Mouse (Mus musculus): ENCODE measurements around the gene Mier2. TPM values are rescaled to one million over a fixed set of nuclear protein-coding genes. Genes with fewer than 3 reads are reported as not detected.

Gene Mier2
- total and polyA plus RNA-seq, 3 experiments, result 22.4 to 30.2 (median 26.7) TPM

GRCm38 (mm10) chr10:79585723-79586122 is 30.7 kb upstream of the Mier2 start:
- Histone ChIP-seq H3K9me3 (replicated peaks; ENCODE audit: low read length) (no peaks in the 10 kb centered on the region), H3K4me2 (ENCODE audit: insufficient read depth, low read depth, poor library complexity, severe bottlenecking) (no peak overlapping the region), H3K27me3 (replicated peaks) (no peaks in the 10 kb centered on the region), H3K9ac (ENCODE audit: insufficient read depth, low read depth) (no peak overlapping the region), H3K4me3 (replicated peaks in 1 of 3; ENCODE audit: low read depth in 2 of 3, low read length in 2 of 3, poor library complexity in 1 of 3) (no peak overlapping the region), H3K27ac (ENCODE audit: insufficient read depth, low read depth) (no peak overlapping the region), H3K79me2 (replicated peaks; ENCODE audit: control insufficient read depth, extremely low read depth, insufficient read depth, poor library complexity, severe bottlenecking) (no peaks in the 10 kb centered on the region), H3K4me1 (ENCODE audit: control insufficient read depth in 1 of 2, insufficient read depth in 2 of 2) (peaks cover 7 to 28% of the 10 kb centered on the region in 2 experiments; a peak in 3 of 4 replicates), H3K36me3 (replicated peaks in 1 of 2; ENCODE audit: control insufficient read depth in 1 of 2, insufficient read depth in 1 of 2, low read length in 1 of 2) (no peaks in the 10 kb centered on the region)
- dilution Hi-C loops (cut with MboI; ENCODE audit: extremely low pct_ligation_motif_present, extremely low pct_unique_long_range_greater_than_20kb, low sequenced_read_pairs) (no loop called here), in situ Hi-C loops (cut with MboI; ENCODE audit: low pct_ligation_motif_present, low pct_unique_long_range_greater_than_20kb, low sequenced_read_pairs) (no loop called here)
- no peak for DNase-seq (ENCODE audit: extremely low read depth)
- TF ChIP-seq EP300 (IDR thresholded peaks at IDR 0.05; ENCODE audit: low read length), result no peak
- TF ChIP-seq CHD2 (IDR thresholded peaks at IDR 0.05; ENCODE audit: low read length), result no peak
- no peak for TF ChIP-seq CHD1 (IDR thresholded peaks at IDR 0.05; ENCODE audit: low read depth, low read length)
- TF ChIP-seq E2F4 (IDR thresholded peaks at IDR 0.05; ENCODE audit: insufficient replicate concordance, low read depth, low read length), result no peak
- no peak for TF ChIP-seq ZNF384 (IDR thresholded peaks at IDR 0.05; ENCODE audit: low read depth, low read length)
- TF ChIP-seq MEF2A (IDR thresholded peaks at IDR 0.05; ENCODE audit: borderline replicate concordance, low read depth, low read length), result no peak
- TF ChIP-seq ELF1 (IDR thresholded peaks at IDR 0.05; ENCODE audit: low read depth, low read length), result no peak
- no peak for TF ChIP-seq HCFC1 (IDR thresholded peaks at IDR 0.05; ENCODE audit: low read depth, low read length)
- no peak for TF ChIP-seq TBP (conservative IDR thresholded peaks at IDR 0.05; ENCODE audit: low read depth, low read length)
- TF ChIP-seq ZKSCAN1 (IDR thresholded peaks at IDR 0.05; ENCODE audit: borderline replicate concordance, low read depth, low read length), result no peak
- no peak for TF ChIP-seq SMC3 (IDR thresholded peaks at IDR 0.05; ENCODE audit: low read depth, low read length)
- TF ChIP-seq GABPA (IDR thresholded peaks at IDR 0.05; ENCODE audit: insufficient replicate concordance, low read depth, low read length), result no peak
- no peak for TF ChIP-seq MYC (IDR thresholded peaks at IDR 0.05; ENCODE audit: low read depth, low read length)
- no peak for TF ChIP-seq SIN3A (IDR thresholded peaks at IDR 0.05; ENCODE audit: low read length)

- DNase-seq (ENCODE audit: extremely low read depth), result no peak
These were observed 30.1 kb upstream of the Mier2 start for GRCm38 (mm10) chr10:79585136-79585535.

More at GRCm38 (mm10) chr10:79585136-79585535, 30.1 kb upstream of the Mier2 start:
- Histone ChIP-seq H3K36me3 (replicated peaks in 1 of 2; ENCODE audit: control insufficient read depth in 1 of 2, insufficient read depth in 1 of 2, low read length in 1 of 2) (no peaks in the 10 kb centered on the region), H3K27ac (ENCODE audit: insufficient read depth, low read depth) (no peak overlapping the region), H3K9ac (ENCODE audit: insufficient read depth, low read depth) (no peak overlapping the region), H3K4me1 (ENCODE audit: control insufficient read depth in 1 of 2, insufficient read depth in 2 of 2) (peaks cover 7 to 28% of the 10 kb centered on the region in 2 experiments; a peak in 3 of 4 replicates), H3K79me2 (replicated peaks; ENCODE audit: control insufficient read depth, extremely low read depth, insufficient read depth, poor library complexity, severe bottlenecking) (no peaks in the 10 kb centered on the region), H3K4me2 (ENCODE audit: insufficient read depth, low read depth, poor library complexity, severe bottlenecking) (no peak overlapping the region), H3K27me3 (replicated peaks) (peaks cover 5% of the 10 kb centered on the region), H3K4me3 (replicated peaks in 1 of 3; ENCODE audit: low read depth in 2 of 3, low read length in 2 of 3, poor library complexity in 1 of 3) (no peak overlapping the region), H3K9me3 (replicated peaks; ENCODE audit: low read length) (peaks cover 2% of the 10 kb centered on the region)
- no peak for TF ChIP-seq ZKSCAN1 (IDR thresholded peaks at IDR 0.05; ENCODE audit: borderline replicate concordance, low read depth, low read length)
- no peak for TF ChIP-seq POLR2A (IDR thresholded peaks at IDR 0.05; ENCODE audit: low read depth, low read length)
- no peak for TF ChIP-seq POLR2AphosphoS2 (IDR thresholded peaks at IDR 0.05; ENCODE audit: low read depth, low read length)
- dilution Hi-C loops (cut with MboI; ENCODE audit: extremely low pct_ligation_motif_present, extremely low pct_unique_long_range_greater_than_20kb, low sequenced_read_pairs) (no loop called here), in situ Hi-C loops (cut with MboI; ENCODE audit: low pct_ligation_motif_present, low pct_unique_long_range_greater_than_20kb, low sequenced_read_pairs) (no loop called here)
